In the genomic region with DNA sequence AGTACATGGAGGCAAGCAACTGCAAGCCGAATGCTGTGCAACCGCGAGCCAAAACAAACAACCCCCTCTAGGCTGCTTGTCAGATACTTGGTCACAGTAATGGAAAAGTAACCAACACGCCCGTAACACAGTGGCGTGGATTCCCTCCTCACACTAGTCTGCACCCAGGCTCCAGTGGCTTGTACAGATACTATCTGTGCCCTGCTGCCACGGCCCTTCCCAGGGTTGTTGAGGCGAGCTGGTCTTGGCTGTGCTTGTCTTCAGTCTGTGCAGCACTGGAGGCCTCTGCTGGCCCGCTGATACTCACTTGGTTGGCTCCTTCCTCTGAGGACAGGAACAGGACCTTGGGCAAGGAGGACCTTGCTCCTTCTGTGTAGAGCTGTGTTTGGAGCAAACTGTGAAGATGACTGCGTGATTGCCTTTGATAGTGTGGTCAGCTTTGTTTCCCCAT, we compare ENCODE assay signal across 8 mouse cellular contexts. TPM values are rescaled to one million over a fixed set of nuclear protein-coding genes. Genes with fewer than 3 reads are reported as not detected.
DNase-seq lines count a peak whose midpoint lies in the region; ATAC-seq and TF ChIP-seq lines count a peak whose summit lies in the region.

No protein-coding gene starts in this region.

- no peak overlapping the region for H3K27ac ChIP-seq in midbrain, postnatal 0 days (ENCODE audit: low read depth, low read length)
- no peak overlapping the region for H3K27ac ChIP-seq in midbrain, embryonic 13.5 days

- no peaks in the 10 kb centered on the region for H3K9me3 ChIP-seq in midbrain, postnatal 0 days (ENCODE audit: low read length)
- H3K9me3 ChIP-seq in midbrain, embryonic 13.5 days = no peaks in the 10 kb centered on the region

- no peak overlapping the region for H3K4me3 ChIP-seq in midbrain, postnatal 0 days (ENCODE audit: low read depth, low read length)
- H3K4me3 ChIP-seq in midbrain, embryonic 13.5 days (replicated peaks) = no peak overlapping the region

- H3K4me1 ChIP-seq in midbrain, postnatal 0 days (ENCODE audit: insufficient read depth, low read length) = no peaks in the 10 kb centered on the region
- H3K4me1 ChIP-seq in midbrain, embryonic 13.5 days (replicated peaks) = peaks cover 28% of the 10 kb centered on the region

- DNase-seq in midbrain, postnatal 0 days (ENCODE audit: low spot score) = peak; percentile 36
- peak; percentile 47 for DNase-seq in heart, postnatal 4 days
- peak; percentile 44 to 70 for DNase-seq in lung, postnatal 4 days
- no peak for DNase-seq in yolk sac, embryonic 10.5 days (ENCODE audit: low spot score)
- no peak for DNase-seq in frontal cortex, postnatal 14 days (ENCODE audit: low spot score in 2 of 2)
- DNase-seq in urinary bladder, postnatal 4 days (ENCODE audit: low spot score in 2 of 2) = no peak

- H3K4me2 ChIP-seq in midbrain, postnatal 0 days (ENCODE audit: low read depth, low read length, poor library complexity, severe bottlenecking) = no peak overlapping the region
- no peak overlapping the region for H3K4me2 ChIP-seq in midbrain, embryonic 13.5 days (replicated peaks)

- no peak for TF ChIP-seq CTCF in midbrain, postnatal 0 days (IDR thresholded peaks at IDR 0.05)

- no peak overlapping the region for H3K9ac ChIP-seq in midbrain, postnatal 0 days (replicated peaks; ENCODE audit: low read length, poor library complexity, severe bottlenecking)
- H3K9ac ChIP-seq in midbrain, embryonic 13.5 days (replicated peaks) = no peak overlapping the region

- ATAC-seq in midbrain, postnatal 0 days (ENCODE audit: low FRiP score) = no peak
- no peak for ATAC-seq in midbrain, embryonic 13.5 days
- ATAC-seq in common myeloid progenitor, adult 5-6 weeks (replicated peaks; ENCODE audit: low read depth, poor library complexity, severe bottlenecking) = peak; percentile 70

- H3K27me3 ChIP-seq in midbrain, postnatal 0 days (ENCODE audit: insufficient read depth, low read length) = no peaks in the 10 kb centered on the region
- no peaks in the 10 kb centered on the region for H3K27me3 ChIP-seq in midbrain, embryonic 13.5 days

- WGBS in midbrain, postnatal 0 days = 77% methylated on average over 10 of the region's 10 CpGs
- WGBS in midbrain, embryonic 13.5 days = 85% methylated on average over 10 of the region's 10 CpGs

- no peaks in the 10 kb centered on the region for H3K36me3 ChIP-seq in midbrain, postnatal 0 days (ENCODE audit: insufficient read depth, low read length)
- no peaks in the 10 kb centered on the region for H3K36me3 ChIP-seq in midbrain, embryonic 13.5 days

RNA-seq across cellular contexts. Expression of gene Inpp5a, which starts 52.9 kb away (rescaled TPM):
- 15.1 and 20.9 TPM in 2 replicates for total RNA-seq in midbrain, postnatal 0 days (2014; rRNA removed)
- polyA plus RNA-seq in midbrain, postnatal 0 days (2015; fragmentation: Nextera tagmentation; extraction: Ambion mirVana) = 20.4 and 21.2 TPM in 2 replicates
- polyA plus RNA-seq in midbrain, embryonic 13.5 days (2015; fragmentation: Nextera tagmentation; extraction: Ambion mirVana) = 10.0 and 14.3 TPM in 2 replicates
- 3.3 and 6.3 TPM in 2 replicates for total RNA-seq in common myeloid progenitor, adult 5-6 weeks (2017)
- total RNA-seq in heart, postnatal 4 days (2021) = 100 to 1,000 TPM; 183 to 186 TPM

Comparison
In these comparisons a context has a peak if more than half of its experiments do, and no peak if none do; other contexts are left out.
1. DNase-seq: peak in midbrain, postnatal 0 days (single experiment), heart, postnatal 4 days (single experiment) and lung, postnatal 4 days (2 of 2); none in yolk sac, embryonic 10.5 days (single experiment), frontal cortex, postnatal 14 days (0 of 2) and urinary bladder, postnatal 4 days (0 of 2).